Mouse (Mus musculus) 3134 (cell line): ENCODE results near the gene Apbb1.
A peak's percentile ranks its signal among the peaks of the same experiment; 100 is the strongest.

ENCODE experiments used
- DNase-seq: peaks from one replicate; pipeline ENCODE4 v3.0.0-alpha.2; 2011; ENCODE audit warnings: low spot score; ENCODE audit not compliant: insufficient read length; ENCODE audit errors: extremely low read depth

Apbb1 gene

GRCm38 (mm10) chr7:105524222-105524621, 57.2 kb downstream of the Apbb1 start:
- no peak for DNase-seq

- no peak for DNase-seq
Measured at GRCm38 (mm10) chr7:105520201-105520600, 61.3 kb downstream of the Apbb1 start.

- DNase-seq, result no peak
Measured at GRCm38 (mm10) chr7:105519771-105520170, 61.7 kb downstream of the Apbb1 start.

GRCm38 (mm10) chr7:105519336-105519735, 62.1 kb downstream of the Apbb1 start:
- peak; percentile 39 for DNase-seq

- DNase-seq, result no peak
Measured at GRCm38 (mm10) chr7:105516669-105517360, 64.6 kb downstream of the Apbb1 start.

GRCm38 (mm10) chr7:105515178-105515577, 66.3 kb downstream of the Apbb1 start:
- DNase-seq, result peak; percentile 39

GRCm38 (mm10) chr7:105514561-105514960, 66.9 kb downstream of the Apbb1 start:
- DNase-seq, result no peak

- DNase-seq, result no peak
Measured at GRCm38 (mm10) chr7:105513845-105514291, 67.6 kb downstream of the Apbb1 start.

- no peak for DNase-seq
Measured at GRCm38 (mm10) chr7:105510143-105510542, 71.3 kb downstream of the Apbb1 start.
